Mouse (Mus musculus) right cerebral cortex, postnatal 14 days (tissue): ENCODE data around the gene Creld2.
"Not testable (repeated sequence)": the region's sequence is repeated elsewhere in the genome, so short reads cannot be mapped to it uniquely, and the experiment has no call there.

Source experiments
- DNase-seq: peaks from one replicate; pipeline ENCODE4 v3.0.0; 2022

Creld2 gene

DNA sequence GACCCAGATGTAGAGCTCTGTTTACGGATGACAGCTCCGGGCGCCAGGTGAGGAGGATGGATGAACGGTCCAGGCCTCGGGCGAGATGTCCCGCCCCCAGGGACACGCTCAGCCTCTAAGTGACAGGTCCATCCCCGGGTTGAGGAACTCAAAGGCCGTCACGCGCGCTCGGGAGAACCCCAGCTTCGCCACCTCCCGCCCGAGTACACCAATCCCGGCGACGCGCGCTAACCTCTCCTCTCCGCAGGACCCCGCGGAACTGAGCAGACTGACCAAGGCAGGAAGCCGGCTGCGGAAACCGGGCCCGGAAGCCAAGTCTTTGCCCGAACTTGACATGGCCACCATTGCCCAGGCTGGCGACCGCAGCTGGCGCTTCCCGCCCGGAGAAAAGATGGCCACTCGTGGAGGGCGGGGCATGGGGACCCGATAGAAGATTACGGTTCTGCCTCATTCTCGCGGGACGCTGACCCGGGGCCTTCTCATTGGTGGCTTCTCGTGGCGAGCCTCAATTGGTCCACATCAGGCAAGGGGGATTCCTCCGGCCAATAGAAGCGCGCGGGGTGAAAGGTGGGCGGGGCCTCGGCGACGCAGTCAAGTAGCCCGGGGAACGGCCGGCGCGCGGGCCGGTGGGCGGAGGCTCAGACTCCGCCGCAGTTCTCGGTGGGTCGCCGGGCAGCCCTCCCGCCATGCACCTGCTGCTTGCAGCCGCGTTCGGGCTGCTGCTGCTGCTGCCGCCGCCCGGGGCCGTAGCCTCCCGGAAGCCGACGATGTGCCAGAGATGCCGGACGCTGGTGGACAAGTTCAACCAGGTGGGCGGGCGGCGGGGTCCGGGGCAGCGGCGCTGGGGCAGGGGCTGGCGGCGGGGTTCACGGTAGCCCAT, at the start of gene Creld2, which contains the start of gene Alg12:
Creld2 (plus strand) TSS at position 621 of the 880 bp plus-strand sequence.
Alg12 (minus strand) TSS at position 293 of the 880 bp plus-strand sequence.
- DNase-seq, result peak; percentile 99

- not testable (repeated sequence) for DNase-seq
Observed at GRCm38 (mm10) chr15:88774630-88775029, 44.8 kb upstream of the Creld2 start.

DNA sequence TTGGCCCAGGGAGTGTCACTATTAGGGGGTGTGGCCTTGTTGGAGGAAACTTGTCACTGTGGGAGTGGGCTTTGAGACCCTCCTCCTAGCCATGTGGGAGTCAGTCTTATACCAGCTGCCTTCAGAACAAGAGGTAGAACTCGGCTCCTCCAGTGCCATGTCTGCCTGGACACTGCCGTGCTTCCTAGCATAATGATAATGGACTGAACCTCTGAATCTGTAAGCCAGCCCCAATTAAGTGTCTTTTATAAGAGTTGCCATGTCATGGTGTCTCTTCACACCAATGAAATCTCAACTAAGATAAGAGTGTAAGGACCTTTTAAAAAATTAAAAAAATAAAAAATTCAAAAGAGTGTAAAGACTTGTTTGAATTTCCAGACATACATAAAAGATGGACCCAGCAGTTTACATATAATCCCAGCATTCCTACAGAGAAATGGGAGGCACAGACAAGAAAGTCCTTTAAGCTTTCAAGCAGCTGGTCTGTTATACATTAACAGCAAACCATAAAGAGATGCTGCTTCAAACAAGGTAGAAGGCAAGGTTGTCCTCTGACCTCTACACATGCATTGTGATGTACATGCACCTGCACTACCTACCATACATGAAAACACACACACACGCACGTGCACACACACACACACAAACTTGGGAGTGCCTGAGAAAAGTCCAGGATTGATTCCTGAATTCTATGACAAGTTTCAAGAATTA, 27.2 kb upstream of the Creld2 start:
- no peak for DNase-seq

- DNase-seq, result not testable (repeated sequence)
Observed at GRCm38 (mm10) chr15:88794729-88795128, 24.7 kb upstream of the Creld2 start.

DNA sequence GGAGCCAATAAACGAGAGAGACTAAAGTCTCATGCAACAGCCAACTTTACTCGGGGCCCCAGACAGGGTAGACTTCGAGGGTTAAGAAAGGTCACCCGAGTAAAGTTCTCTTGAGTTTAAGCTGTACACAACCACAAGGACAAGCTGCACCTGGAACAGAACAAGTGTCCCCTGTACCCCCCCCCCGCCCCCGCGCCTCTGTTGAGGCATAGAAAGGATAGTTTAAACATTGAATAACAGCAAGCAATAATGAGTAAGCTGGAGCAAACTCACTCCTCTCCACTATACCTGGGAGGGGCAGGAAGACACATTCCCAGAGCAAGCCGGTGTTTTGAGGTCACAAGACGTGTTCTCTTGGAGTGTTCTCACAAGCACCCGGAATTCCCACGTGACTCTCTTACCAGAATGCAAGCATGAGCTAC, 19.5 kb upstream of the Creld2 start:
- no peak for DNase-seq

DNA sequence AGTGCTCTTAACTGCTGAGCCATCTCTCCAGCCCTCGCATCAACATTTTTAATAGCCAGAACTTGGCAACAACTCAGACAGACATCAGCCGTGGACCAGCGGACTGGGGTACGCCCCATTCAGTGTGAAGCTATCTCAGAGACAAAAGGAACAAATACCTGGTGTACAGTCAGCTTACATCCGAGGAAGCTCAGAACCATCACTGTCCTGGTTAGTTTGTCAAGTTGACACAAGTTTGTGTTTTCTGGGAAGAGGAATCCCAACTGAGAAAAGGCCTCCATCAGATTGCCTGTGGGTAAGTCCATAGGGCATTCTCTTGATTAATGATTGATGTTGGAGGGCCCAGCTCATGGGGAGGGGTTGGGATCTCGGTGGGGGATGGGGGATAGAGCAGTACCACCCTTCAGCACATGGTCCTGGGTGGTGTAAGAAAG, 18.5 kb upstream of the Creld2 start:
- no peak for DNase-seq

- no peak for DNase-seq
Observed at GRCm38 (mm10) chr15:88801903-88802302, 17.5 kb upstream of the Creld2 start.

DNA sequence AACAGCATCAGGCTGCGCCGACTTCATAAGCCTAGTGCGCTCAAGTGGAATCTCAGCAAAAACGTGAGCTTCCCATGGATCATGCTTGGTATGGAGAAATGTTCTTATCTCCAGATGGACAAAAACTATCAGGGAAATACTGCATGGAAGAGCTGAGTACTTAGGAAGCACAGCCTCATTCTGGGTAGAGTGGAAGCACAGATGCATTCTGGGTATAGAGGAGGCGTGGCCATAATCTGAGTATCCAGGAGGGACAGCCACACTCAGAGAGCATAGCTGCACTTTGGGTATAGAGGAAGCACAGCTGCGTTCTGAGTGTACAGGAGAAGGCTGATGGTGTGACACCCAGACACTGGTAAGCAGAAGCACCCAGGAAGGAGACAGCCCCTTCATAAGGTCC, 17.1 kb upstream of the Creld2 start:
- no peak for DNase-seq

- DNase-seq, result no peak
Observed at GRCm38 (mm10) chr15:88808121-88808520, 11.3 kb upstream of the Creld2 start.

DNA sequence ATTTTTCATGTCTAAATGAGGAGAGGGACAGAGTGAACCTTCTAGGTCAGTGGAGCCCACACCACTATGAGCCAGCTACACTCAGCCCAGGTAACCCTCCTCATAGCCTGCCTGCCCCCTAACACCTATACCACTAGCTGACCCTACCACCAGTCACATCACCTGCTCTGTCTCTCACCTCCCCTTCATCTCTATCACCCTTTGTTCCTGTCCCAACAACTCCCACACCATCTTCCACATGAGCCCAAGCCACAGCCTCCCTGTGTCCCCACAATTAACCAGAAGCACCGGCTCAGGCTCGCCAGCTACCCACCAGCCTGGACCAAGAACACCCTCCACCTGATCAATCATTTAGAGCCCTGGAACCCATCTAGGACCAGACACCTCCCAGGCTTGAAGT, 9.1 kb upstream of the Creld2 start:
- no peak for DNase-seq

- no peak for DNase-seq
Observed at GRCm38 (mm10) chr15:88813262-88813661, 6.2 kb upstream of the Creld2 start.

DNA sequence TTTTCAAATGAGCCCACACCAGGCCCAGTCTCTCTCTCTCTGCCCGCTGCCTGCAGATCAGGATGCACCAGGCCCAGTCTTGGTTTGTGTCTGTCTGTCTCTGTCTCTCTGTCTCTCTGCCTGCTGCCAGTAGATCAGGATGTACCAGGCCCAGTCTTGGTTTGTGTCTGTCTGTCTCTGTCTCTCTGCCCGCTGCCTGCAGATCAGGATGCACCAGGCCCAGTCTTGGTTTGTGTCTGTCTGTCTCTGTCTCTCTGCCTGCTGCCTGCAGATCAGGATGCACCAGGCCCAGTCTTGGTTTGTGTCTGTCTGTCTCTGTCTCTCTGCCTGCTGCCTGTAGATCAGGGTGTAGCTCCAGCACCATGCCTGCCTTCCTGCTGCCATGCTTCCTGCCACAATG, 5.6 kb upstream of the Creld2 start:
- not testable (repeated sequence) for DNase-seq

- no peak for DNase-seq
Observed at GRCm38 (mm10) chr15:88814411-88815047, 4.9 kb upstream of the Creld2 start.

DNA sequence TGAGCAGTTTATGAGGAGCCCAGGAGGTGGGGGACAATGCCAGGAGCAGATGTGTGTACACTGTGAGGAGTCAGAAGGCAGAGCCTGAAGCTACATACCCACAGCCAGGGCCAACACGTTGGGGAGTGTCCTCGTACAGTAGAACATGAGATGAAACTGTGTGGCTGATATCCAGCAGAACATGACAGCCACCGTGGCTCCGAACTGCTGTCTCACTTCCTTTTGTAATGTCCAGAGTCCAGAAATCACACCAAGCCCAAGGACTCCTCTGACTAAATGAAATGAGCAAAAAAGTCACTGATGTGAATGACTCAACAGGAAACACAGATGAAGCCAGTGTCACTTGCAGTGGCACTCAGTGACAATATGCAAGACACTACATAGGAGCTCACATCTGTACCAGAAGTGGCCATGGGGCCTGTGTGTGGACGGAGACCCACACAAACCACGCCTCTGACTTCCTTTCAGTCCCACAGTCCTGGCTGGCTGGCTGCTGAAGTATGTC, 4.2 kb upstream of the Creld2 start:
- DNase-seq, result no peak

DNA sequence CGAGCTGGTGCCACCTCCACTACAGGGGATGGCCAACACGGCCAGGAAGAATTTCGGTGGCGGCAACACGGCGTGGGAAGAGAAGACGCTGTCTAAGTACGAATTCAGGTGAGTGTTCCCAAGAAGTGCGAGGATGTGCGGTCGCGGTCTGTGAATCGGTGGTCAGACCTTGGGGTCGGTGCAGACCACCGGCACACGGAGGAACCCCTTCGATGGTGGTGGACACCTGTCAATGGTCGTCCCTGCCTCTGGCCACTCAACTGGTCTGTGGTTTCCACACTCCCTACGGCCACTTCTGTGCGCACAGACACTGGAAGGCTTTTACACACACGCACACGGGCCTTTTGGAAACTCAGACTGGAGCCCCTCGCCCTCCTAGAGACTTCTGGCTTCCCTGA, 459 bp downstream of the Creld2 start:
- no peak for DNase-seq

DNA sequence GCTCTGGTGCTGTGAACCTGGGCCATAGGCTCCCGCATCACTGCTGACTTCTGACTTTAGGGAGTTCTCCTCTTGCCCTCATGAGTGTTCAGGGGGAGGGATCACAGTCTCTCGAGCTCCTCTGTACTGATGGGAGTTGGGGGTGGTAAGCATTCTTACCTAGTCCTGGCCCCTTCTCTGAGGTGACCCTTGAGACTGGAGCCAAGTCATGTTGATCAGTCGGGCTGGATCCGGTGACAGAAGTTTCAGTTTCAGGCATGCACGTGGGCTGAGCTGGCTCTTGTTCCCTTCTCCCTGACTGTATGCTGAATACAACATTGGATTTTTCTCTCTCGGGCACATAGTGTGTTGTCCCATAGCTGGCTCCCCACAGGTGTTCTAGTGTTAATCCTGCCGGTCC, 2.0 kb downstream of the Creld2 start:
- no peak for DNase-seq

DNA sequence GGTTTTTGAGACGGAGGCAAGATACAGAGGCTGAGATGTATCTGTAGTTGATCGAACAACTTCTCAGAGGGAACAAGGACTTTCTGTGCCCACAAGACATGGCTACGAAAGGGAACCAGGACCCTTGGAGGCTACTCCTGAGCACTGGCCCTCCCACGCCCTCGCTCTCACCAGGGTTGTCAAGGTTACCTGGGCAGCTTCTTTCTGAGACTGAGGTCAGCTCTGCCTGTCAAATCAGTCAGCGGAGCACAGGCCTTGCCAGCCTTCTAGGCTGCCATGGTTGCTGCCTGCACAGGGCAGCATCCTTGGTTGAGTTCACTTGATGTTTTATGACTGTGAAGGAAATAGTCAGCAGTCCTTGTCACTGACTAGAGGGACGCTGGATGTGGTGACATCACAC, 3.1 kb downstream of the Creld2 start:
- DNase-seq, result no peak

DNA sequence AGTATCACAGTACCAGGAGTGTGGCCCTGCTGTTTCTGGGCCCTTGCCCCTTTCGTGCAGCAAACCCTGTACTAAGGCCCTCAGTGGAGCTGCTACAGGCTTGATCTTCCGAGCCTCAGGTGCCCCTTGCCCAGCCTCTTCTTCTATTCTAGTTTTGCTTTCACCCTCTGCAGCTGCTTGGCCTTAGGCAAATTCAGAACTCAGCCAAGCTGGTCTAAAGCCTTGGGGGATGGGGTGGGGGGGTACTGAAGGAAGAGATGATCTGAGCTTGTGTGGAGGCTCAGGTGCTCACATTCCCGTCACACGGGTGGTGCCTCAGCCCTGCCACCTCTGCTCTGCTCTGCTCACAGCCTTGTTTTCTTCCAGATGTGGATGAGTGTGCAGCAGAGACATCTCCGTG, 3.9 kb downstream of the Creld2 start:
- DNase-seq, result no peak

DNA sequence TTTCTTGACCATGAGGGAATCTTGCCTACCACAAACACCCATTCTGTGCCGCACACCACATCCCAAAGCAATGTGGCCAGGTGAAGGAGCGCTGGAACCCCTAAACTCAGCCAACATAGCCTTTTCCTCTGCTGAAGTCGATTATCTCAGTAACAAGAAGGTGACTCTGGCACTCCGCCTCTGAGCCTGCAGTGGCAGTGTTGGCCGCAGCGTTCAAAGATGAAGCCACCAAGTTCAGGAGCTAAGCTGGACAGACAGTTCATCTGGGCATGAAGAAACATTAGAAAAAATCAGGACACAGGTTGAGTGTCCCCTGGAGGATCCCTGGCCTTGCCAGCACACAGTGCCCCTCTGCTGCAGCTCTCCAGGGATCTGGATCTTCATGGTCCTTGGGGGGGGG, 8.0 kb downstream of the Creld2 start:
- DNase-seq, result no peak

DNA sequence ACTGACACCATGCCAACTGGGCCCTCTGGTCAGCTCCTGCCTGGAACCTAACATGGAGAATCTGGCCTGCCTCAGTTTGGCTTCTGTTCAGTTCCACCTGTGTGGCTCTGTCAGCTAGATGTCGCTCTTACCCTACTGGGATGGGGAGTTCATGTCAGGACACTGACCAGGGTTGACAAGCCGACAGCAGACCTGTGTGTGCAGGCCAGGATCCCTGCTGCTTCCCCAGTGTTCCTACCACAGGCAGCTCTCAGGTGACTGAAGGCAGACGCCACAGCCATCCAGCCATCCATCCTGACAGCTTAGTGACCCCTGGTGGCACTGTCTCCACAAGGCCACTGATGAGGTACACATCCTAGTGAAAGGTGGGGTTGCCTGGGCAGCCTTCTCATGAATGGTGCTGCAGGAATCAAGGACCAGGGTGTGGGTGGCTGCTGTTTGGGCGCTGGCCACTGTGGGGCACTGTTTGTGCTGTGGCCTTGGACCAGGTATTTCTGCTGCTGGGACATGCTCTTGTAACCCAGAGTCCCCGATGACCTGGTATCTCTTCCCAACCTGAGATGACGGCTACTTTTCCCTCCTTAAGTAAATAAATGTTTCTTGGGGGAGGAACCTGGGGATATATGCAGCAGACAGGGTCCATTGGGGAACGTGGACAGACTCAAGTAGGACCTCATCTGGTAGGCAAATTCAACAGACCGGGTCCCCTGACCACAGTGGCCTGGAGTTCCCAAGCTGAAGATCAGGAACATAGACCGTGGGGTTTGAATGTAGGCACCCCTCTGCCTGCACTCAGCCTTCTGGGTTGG, 8.7 kb downstream of the Creld2 start:
- peak; percentile 56 for DNase-seq

DNA sequence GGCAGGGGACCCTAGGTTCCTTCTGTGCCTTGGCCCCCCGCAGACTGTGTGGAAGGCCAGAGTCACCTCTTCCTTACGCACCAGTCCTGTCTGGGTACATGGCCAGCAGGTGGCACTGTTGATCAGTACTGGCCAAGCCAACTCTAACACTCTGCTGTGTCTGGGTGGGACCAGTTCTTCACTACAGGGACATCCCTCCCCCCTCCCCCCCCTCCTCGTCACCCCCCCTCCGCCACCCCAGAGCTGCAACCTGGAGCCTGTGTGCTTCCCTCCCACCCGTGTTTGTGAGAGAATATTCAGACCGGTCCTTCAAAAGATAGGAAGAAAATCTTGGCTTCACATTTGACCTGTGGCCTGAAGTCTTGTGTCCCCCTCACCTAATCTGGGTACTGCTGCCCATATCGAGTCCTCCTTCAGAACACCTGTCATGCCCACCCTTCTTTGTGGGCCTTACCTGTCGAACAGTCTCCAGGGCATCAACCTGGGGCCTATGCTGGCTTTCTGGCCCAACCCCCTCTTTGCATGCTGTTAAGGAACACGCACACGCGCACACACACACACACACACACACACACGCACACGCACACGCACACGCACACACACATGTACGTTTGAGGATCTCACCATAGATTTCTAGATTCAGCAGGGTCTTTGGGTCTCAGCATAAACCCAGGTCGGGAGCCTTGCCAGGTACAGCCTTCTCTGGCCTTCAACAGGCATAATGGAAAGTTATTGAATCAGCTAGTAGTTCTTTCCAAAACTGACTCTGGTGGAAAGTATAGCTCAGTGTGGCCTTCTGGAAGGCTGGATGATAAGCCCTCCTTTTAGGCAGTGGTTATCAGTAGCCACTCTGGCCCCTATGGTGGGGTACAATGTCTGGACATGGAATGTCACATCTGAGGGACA, 9.6 kb downstream of the Creld2 start:
- DNase-seq, result peak; percentile 92
